Mouse (Mus musculus) liver, embryonic 14.5 days (tissue): ENCODE results near the gene Gm6583.

Experiments
- CTCF ChIP-seq: IDR thresholded peaks from 2 replicates; pipeline ENCODE4 v1.5.1; 2016; ENCODE audit warnings: antibody characterized with exemption, low read depth, control low read depth
- EP300 ChIP-seq: IDR thresholded peaks from 2 replicates; pipeline ENCODE4 v1.6.1; 2016; ENCODE audit warnings: antibody characterized with exemption, low read depth

GRCm38 (mm10) chr5:112346211-112346965, 9.4 kb downstream of the Gm6583 start:
- TF ChIP-seq EP300: no peak
- 0 out of 2 replicates have a peak, but pooled peaks have one; percentile 7 for TF ChIP-seq CTCF
